Mouse (Mus musculus): ENCODE data around the gene Pla2r1. TPM values are rescaled to one million over a fixed set of nuclear protein-coding genes. Genes with fewer than 3 reads are reported as not detected.
A peak's percentile ranks its signal among the peaks of the same experiment; 100 is the strongest.

The Pla2r1 gene
- total RNA-seq, 1 experiment from 2014 or later, result not detected

DNA sequence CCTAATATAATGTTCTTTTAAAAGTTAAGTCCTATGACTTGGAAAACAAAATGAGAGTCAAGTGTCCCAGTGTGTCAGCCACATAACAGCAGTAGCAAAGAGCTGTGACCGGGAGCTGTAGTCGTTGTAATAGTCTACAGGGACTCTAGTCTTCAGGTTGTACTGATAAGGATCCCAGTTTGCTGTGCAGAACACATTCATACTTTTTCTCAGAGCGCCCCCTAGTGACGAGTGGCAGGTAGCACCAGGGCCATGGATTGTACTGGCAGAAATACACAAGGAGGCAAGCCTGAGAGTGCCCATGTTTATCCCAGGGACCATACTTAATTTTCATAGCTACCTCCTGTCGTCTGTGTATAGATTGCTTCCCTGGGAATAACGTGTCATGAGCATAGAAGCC lies 135.0 kb downstream of the Pla2r1 start:
- peak; percentile 83 to 89 for ATAC-seq (replicated peaks in 1 of 2; ENCODE audit: insufficient read depth in 1 of 2, low FRiP score in 2 of 2, low TSS enrichment in 1 of 2, low read depth in 1 of 2, poor library complexity in 2 of 2, severe bottlenecking in 2 of 2)

DNA sequence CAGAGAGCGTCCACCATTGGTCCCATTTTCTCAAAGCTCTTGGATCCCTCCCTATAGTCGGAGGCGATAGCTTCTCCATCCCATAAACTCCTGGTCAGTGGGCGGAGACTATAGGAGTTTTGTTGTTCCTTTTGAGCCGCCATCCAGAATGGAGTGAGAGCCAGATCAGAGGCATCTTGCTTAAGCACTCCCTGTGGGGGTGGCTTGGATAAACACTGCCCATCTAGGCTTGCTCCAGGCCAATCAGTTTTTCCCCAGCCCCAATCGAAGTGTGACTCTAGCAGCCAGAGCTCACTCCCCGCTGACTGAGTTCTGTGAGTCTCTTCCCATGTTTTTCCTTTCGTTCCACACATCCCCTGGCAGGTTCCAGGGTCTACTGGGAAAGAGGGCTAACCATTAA lies 138.8 kb downstream of the Pla2r1 start:
- no peak for ATAC-seq (replicated peaks in 1 of 2; ENCODE audit: insufficient read depth in 1 of 2, low FRiP score in 2 of 2, low TSS enrichment in 1 of 2, low read depth in 1 of 2, poor library complexity in 2 of 2, severe bottlenecking in 2 of 2)

GRCm38 (mm10) chr2:60413006-60413650 lies 140.0 kb downstream of the Pla2r1 start:
- no peak for ATAC-seq (replicated peaks in 1 of 2; ENCODE audit: insufficient read depth in 1 of 2, low FRiP score in 2 of 2, low TSS enrichment in 1 of 2, low read depth in 1 of 2, poor library complexity in 2 of 2, severe bottlenecking in 2 of 2)

DNA sequence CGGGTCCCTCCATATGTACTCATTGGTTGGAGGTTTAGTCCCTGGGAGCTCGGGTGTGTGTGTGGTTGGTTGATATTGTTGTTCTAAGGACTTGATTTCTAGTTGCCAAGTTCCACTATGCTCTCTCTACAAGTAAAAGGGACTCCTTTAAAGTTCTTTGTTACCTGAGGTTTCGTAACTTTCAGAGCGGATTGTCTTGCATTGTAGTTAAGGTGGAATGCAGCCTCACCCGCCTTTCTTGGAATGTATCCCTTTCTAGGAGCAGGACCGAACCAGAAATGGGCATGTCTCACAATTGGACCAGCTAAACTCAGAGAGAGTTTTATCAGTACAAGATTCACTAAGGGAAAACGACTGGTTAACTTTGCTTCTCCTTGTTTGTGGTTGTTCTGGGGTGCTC lies 141.9 kb downstream of the Pla2r1 start:
- no peak for ATAC-seq (replicated peaks in 1 of 2; ENCODE audit: insufficient read depth in 1 of 2, low FRiP score in 2 of 2, low TSS enrichment in 1 of 2, low read depth in 1 of 2, poor library complexity in 2 of 2, severe bottlenecking in 2 of 2)

GRCm38 (mm10) chr2:60409989-60410763 lies 142.9 kb downstream of the Pla2r1 start:
- ATAC-seq (replicated peaks in 1 of 2; ENCODE audit: insufficient read depth in 1 of 2, low FRiP score in 2 of 2, low TSS enrichment in 1 of 2, low read depth in 1 of 2, poor library complexity in 2 of 2, severe bottlenecking in 2 of 2), result no peak

DNA sequence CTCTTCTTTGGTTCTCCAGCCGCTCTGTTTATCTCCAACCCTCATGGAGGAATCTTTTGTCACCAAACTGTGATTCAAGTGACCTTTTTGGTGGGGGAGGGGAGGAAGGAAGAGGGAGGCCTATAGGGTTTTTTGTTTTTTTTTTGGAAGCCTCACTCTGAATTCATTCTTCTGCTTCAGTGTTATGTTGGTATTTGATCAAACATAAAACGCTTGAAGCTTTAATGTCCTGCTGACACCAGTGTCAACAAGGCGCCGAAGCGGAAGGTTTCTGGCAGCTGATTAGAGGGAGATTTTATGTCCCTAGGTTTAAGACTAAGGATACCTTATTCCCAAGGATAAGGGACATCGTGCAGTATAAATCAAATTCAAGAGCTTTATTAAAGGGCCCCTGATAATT lies 143.9 kb downstream of the Pla2r1 start:
- no peak for ATAC-seq (replicated peaks in 1 of 2; ENCODE audit: insufficient read depth in 1 of 2, low FRiP score in 2 of 2, low TSS enrichment in 1 of 2, low read depth in 1 of 2, poor library complexity in 2 of 2, severe bottlenecking in 2 of 2)

DNA sequence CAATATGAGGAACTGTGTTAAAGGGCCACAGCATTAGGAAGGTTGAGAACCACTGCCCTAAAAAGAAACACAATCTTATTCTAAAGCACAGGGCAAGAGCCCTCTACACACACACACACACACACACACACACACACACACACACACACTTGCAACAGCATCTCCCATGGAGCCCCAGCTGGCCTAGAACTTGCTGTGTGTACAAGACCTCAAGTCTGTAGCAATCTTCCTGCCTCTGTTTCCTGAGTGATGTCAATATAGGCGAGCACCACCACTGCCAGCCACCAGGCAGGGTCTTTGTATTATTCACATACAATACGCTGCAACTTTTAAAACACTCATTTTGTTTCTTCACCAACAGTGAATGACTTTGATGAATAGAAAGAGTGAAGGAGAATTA lies 145.7 kb downstream of the Pla2r1 start:
- ATAC-seq (replicated peaks in 1 of 2; ENCODE audit: insufficient read depth in 1 of 2, low FRiP score in 2 of 2, low TSS enrichment in 1 of 2, low read depth in 1 of 2, poor library complexity in 2 of 2, severe bottlenecking in 2 of 2), result peak in 1 of 2 experiments; percentile 54; a peak in 1 of 4 replicates

DNA sequence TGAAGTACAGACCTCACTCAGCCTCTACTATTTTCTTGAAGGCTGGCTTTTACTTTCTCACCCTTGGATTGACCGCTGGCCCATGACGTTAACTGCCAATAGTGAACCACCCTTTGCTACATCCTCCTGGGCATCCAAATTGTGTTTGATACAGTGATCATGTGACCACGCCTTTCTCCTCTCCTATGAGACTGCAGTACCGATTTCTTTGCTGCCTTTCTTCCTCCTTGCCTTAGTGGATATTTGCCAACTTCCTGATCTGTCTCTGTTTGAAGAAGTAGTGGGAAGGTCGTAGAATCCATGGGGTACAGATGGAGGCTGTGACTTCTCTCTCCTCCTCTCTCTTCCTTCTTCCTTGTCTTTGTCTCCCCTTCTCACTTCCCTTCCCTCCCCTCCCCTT lies 147.7 kb downstream of the Pla2r1 start:
- ATAC-seq (replicated peaks in 1 of 2; ENCODE audit: insufficient read depth in 1 of 2, low FRiP score in 2 of 2, low TSS enrichment in 1 of 2, low read depth in 1 of 2, poor library complexity in 2 of 2, severe bottlenecking in 2 of 2), result no peak

DNA sequence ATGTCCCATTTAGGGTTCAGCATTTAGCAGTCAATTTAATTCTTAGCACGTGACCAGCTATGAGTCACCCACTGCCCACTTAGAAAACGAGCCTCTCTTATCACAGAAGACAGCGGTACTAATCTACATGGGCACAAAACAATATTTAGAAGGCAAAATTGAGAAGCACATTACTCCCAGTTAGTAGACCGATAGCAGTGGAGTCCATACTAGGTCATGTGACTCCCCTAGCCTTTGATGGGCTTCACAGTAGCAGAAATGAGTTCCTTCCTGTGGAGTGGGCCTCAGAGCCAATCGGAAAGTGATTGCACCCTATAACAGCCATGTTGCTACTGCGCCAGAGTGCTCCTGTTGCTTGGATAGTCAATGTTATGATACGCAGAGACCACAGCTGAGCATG lies 148.3 kb downstream of the Pla2r1 start:
- no peak for ATAC-seq (replicated peaks in 1 of 2; ENCODE audit: insufficient read depth in 1 of 2, low FRiP score in 2 of 2, low TSS enrichment in 1 of 2, low read depth in 1 of 2, poor library complexity in 2 of 2, severe bottlenecking in 2 of 2)

DNA sequence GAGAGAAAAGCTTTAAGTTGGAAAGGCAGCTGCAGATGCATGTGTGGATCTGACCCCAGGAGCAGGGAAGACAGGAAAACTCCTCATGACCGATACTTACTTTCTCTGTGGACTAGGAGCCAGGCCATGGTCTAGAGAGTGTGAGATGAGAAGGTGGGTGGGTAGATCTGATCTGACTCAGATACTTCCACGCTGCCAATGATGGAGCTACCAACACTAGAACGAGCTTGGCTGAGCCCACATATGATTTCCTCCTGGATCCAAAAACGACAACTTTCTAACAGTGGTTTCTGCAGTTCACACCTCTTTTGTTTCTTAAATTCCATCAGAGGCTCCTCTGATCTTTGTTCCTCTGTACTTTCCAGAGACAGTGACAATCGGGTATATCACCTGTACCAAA lies 151.4 kb downstream of the Pla2r1 start:
- no peak for ATAC-seq (replicated peaks in 1 of 2; ENCODE audit: insufficient read depth in 1 of 2, low FRiP score in 2 of 2, low TSS enrichment in 1 of 2, low read depth in 1 of 2, poor library complexity in 2 of 2, severe bottlenecking in 2 of 2)

GRCm38 (mm10) chr2:60393786-60394185 lies 159.3 kb downstream of the Pla2r1 start:
- no peak for ATAC-seq (replicated peaks in 1 of 2; ENCODE audit: insufficient read depth in 1 of 2, low FRiP score in 2 of 2, low TSS enrichment in 1 of 2, low read depth in 1 of 2, poor library complexity in 2 of 2, severe bottlenecking in 2 of 2)

- ATAC-seq (replicated peaks in 1 of 2; ENCODE audit: insufficient read depth in 1 of 2, low FRiP score in 2 of 2, low TSS enrichment in 1 of 2, low read depth in 1 of 2, poor library complexity in 2 of 2, severe bottlenecking in 2 of 2), result no peak
These were observed 160.8 kb downstream of the Pla2r1 start for GRCm38 (mm10) chr2:60392286-60392685.

DNA sequence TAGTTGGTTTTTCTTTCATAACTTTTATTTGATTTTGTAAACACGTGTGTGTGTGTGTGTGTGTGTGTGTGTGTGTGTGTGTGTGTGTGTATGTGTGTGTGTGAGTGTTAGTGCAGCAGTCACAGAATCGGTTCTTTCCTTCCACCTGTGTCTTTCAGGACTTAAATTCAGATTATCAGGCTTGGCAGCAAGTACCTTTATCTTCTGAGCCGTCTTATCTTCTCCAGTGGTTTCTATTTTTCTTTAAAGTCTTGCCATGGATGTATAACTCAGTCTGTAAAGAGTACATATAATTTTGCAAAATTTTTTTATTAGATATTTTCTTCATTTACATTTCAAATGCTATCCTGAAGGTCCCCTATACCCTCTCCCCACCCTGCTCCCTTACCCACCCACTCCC lies 165.7 kb downstream of the Pla2r1 start:
- ATAC-seq (replicated peaks in 1 of 2; ENCODE audit: insufficient read depth in 1 of 2, low FRiP score in 2 of 2, low TSS enrichment in 1 of 2, low read depth in 1 of 2, poor library complexity in 2 of 2, severe bottlenecking in 2 of 2), result no peak

- ATAC-seq (replicated peaks in 1 of 2; ENCODE audit: insufficient read depth in 1 of 2, low FRiP score in 2 of 2, low TSS enrichment in 1 of 2, low read depth in 1 of 2, poor library complexity in 2 of 2, severe bottlenecking in 2 of 2), result no peak
These were observed 166.3 kb downstream of the Pla2r1 start for GRCm38 (mm10) chr2:60386835-60387234.

GRCm38 (mm10) chr2:60384763-60385085 lies 168.4 kb downstream of the Pla2r1 start:
- ATAC-seq (replicated peaks in 1 of 2; ENCODE audit: insufficient read depth in 1 of 2, low FRiP score in 2 of 2, low TSS enrichment in 1 of 2, low read depth in 1 of 2, poor library complexity in 2 of 2, severe bottlenecking in 2 of 2), result no peak

DNA sequence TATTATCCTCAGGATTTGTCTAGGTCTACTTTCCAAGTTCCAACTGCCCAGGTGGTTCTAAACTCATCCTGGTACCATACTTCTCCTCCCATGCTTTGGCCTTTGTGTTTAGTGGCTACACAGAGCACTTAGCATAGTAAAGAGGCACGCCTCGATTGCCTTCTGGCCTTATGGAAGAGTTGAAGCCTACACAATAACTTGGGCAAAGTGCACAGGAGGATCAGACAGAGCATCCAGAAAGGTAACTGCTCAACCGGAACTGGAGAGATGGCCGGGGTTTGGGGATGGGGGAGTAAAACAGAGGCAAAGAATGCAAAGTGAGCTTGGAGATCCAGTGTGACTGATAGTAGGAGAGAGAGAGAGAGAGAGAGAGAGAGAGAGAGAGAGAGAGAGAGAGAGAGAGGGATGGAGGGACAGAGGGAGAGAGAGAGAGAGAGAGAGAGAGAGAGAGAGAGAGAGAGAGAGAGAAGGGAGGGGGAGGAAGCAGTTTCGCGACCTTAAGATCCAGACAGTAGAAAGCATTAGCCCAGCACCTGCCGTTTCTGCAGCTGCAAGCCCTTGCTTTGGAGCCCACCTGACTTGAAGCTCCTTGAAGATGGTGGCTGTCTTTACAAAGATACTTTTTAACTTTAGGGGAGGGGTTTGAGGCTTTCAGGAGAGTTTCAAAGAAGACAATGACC lies 168.9 kb downstream of the Pla2r1 start:
- no peak for ATAC-seq (replicated peaks in 1 of 2; ENCODE audit: insufficient read depth in 1 of 2, low FRiP score in 2 of 2, low TSS enrichment in 1 of 2, low read depth in 1 of 2, poor library complexity in 2 of 2, severe bottlenecking in 2 of 2)

DNA sequence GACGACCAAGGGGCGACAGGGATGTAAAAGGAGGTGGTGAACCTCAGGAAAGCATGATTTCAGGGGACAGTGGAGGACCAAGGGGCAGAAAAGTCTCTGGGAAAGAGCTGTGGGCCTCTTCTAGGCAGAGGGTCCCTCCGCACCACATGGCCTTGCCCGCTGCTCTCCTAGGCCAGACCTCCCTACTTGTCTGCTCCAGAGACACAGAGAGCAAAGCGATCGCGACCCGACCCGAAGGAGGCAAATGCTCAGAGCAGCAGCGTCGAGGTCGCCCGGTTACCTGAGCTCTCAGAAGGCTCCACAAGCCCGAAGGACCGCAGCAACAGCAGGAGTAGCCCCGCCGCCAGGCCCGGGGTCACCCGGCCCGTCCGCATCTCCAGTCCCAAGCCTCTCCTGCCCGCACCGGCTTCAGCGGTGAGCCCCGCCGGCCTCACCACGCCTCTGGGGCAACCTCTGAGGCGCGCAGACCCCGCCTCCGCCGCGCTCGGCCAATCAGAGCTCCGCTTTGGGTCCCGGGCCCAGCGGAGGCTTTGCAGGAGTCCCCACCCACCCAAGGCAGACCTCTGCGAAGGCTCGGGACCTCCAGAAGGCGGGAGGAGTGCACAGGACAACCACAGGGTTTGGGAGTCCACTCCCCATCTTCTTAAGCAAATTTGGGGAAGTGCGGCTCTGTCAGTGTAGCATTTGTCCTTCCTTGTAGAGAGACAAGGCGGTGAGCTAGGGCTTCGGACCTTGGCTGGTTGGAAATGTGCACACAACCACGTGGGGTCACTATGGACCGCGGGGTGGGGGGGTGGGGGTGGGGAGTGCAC lies 170.0 kb downstream of the Pla2r1 start, which contains the start of gene Ly75:
Ly75 (minus strand) TSS at position 446 of the 812 bp plus-strand sequence.
- ATAC-seq (replicated peaks in 1 of 2; ENCODE audit: insufficient read depth in 1 of 2, low FRiP score in 2 of 2, low TSS enrichment in 1 of 2, low read depth in 1 of 2, poor library complexity in 2 of 2, severe bottlenecking in 2 of 2), result peak; percentile 98

DNA sequence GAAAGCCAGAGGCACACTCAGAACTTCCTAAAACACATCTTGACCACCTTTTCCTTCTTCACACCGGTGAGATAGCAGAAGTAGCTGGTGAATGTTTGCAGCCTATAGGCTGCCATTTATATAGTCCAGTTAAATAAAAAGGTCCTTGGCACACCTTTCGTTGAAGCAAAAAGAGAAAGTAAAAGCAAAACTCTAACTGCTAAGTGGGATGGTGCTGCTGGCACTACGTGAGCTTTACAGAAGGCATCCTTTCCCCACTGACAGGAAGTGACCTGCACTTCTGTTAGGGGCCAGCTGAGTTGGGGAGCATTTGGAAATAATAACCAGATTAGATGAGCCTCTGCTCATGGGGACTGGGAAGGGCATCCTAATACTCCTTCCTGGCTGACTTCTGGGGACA lies 170.8 kb downstream of the Pla2r1 start:
- ATAC-seq (replicated peaks in 1 of 2; ENCODE audit: insufficient read depth in 1 of 2, low FRiP score in 2 of 2, low TSS enrichment in 1 of 2, low read depth in 1 of 2, poor library complexity in 2 of 2, severe bottlenecking in 2 of 2), result peak; percentile 59 to 65
